Mouse (Mus musculus): ENCODE results near the gene Yju2. TPM values are rescaled to one million over a fixed set of nuclear protein-coding genes. Genes with fewer than 3 reads are reported as not detected.
A peak's percentile ranks its signal among the peaks of the same experiment; 100 is the strongest.

Gene Yju2
- polyA plus RNA-seq, 1 experiment from 2014 or later: 18.1 TPM

DNA sequence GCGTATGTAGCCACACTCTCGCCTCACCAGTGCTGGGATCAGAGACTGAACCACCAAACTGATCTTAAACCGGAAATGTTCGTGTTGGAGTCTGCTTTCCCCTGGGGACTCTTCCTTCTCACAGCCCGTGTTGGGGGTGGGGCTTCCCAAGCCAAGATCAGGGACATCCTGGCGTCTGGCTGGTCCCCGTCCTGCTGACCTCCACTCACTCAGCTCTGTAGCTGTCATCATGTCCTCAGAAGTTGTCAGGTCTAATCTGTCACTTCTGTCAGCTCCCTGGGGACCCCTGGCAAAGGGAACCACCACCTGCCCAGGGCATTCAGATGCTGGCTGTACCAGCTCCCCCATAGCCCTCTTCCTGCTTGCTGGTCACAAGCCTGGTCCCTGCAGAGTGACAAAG lies 9.3 kb downstream of the Yju2 start:
- ATAC-seq (ENCODE audit: low FRiP score) (no peak), DNase-seq (ENCODE audit: low spot score) (no peak)
- peak overlapping the region; percentile 90; the same call in 1 of the 2 replicates for H3K27ac ChIP-seq
- H3K4me1 ChIP-seq (replicated peaks; ENCODE audit: control insufficient read depth, insufficient read depth, low read length): peaks cover 30% of the 10 kb centered on the region
- 40% methylated on average over 7 of the region's 7 CpGs for WGBS
- H3K4me2 ChIP-seq (replicated peaks): no peak overlapping the region
- peak overlapping the region; percentile 9; the same call in 1 of the 2 replicates for H3K9ac ChIP-seq
- H3K36me3 ChIP-seq (replicated peaks; ENCODE audit: control insufficient read depth, insufficient read depth): peaks cover 40% of the 10 kb centered on the region
- H3K4me3 ChIP-seq (replicated peaks; ENCODE audit: low read length): no peak overlapping the region
- no peaks in the 10 kb centered on the region for H3K27me3 ChIP-seq (ENCODE audit: control insufficient read depth, insufficient read depth, low read length)
- H3K9me3 ChIP-seq (ENCODE audit: control insufficient read depth, low read length): no peaks in the 10 kb centered on the region

DNA sequence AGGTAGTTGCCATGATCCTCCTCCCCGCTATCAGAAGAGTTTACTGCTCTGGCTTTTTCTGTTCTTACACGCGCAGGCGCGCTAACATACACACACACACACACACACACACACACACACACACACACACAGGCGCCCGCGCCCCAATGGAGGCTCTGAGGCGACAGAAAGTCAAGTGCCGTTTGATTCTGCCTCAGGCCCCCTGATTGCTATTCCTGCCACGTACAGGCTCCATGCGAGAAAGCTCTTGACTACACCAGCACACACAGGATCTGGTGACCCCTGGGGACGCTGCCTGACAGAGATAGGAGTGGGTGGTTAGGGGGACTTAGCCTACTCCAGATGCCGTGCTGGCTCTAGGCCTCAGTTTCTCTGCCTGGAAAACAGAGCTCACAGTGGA lies 10.7 kb downstream of the Yju2 start:
- Histone ChIP-seq H3K4me2 (replicated peaks) (peak overlapping the region; percentile 88), H3K4me1 (replicated peaks; ENCODE audit: control insufficient read depth, insufficient read depth, low read length) (peaks cover 29% of the 10 kb centered on the region), H3K36me3 (replicated peaks; ENCODE audit: control insufficient read depth, insufficient read depth) (peaks cover 47% of the 10 kb centered on the region), H3K9ac (peak overlapping the region; percentile 84), H3K9me3 (ENCODE audit: control insufficient read depth, low read length) (no peaks in the 10 kb centered on the region), H3K27me3 (ENCODE audit: control insufficient read depth, insufficient read depth, low read length) (no peaks in the 10 kb centered on the region), H3K27ac (peak overlapping the region; percentile 90), H3K4me3 (replicated peaks; ENCODE audit: low read length) (peak overlapping the region; percentile 53)
- ATAC-seq (ENCODE audit: low FRiP score) (peak; percentile 66), DNase-seq (ENCODE audit: low spot score) (peak; percentile 89)
- 7% methylated on average over 14 of the region's 14 CpGs for WGBS

DNA sequence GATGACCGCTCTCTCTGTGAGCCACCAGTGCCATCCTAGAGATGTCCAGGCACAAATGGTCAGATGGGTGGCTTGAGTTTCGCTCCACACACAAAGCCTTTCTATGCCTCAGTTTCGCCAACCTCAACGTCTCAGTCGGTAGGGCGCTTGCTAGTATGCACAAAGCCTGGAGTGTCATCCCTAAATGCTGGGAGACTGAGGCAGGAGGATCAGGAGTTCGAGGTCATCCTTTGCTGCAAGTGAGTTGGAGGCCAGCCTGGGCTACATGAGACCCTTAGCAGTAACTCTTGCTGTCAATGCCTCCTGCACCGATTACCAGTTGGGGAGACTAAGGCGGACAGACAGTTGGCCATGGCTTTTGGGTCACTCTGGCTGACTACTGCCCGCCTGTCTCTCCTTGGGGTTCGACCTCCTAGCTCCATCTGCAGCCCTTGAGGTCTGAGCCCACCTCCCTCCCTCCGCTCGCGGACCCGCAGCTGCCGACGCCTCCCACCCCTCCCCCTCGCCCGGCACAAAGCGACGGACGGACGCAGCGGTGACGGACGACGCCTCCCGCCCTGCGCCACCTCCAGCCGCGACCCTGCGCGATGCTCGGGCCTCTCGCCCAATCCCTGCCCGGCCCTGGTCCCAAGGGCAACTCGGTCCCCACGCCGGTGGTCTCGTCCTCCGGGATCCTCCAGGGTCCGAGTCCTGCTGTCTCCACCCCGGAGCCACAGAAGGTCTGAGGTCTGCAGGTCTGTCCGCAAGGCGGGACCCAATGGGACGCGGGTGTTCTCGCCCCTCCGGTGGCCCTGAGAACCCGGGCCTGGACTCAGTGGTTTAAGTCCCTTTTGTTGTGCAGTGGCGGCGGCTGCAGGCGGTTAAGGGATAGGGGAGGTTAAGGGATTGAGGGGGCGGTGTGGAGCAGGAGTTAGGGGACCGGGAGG lies 11.3 kb downstream of the Yju2 start, which contains the start of gene Shd:
Gene Shd, plus strand, starts transcription at position 502 of the 926 bp plus-strand sequence.
- ATAC-seq (ENCODE audit: low FRiP score) (peak; percentile 52), DNase-seq (ENCODE audit: low spot score) (peak; percentile 58)
- H3K9ac ChIP-seq: peak within 1 kb of the TSS; percentile 84
- H3K27ac ChIP-seq: peak within 1 kb of the TSS; percentile 90
- H3K4me2 ChIP-seq (replicated peaks): peak within 1 kb of the TSS; percentile 88
- 7% methylated on average over 49 of the region's 55 CpGs for WGBS
- H3K36me3 ChIP-seq (replicated peaks; ENCODE audit: control insufficient read depth, insufficient read depth): peaks cover 47% of the 10 kb centered on the region
- peaks cover 29% of the 10 kb centered on the region for H3K4me1 ChIP-seq (replicated peaks; ENCODE audit: control insufficient read depth, insufficient read depth, low read length)
- no peaks in the 10 kb centered on the region for H3K27me3 ChIP-seq (ENCODE audit: control insufficient read depth, insufficient read depth, low read length)
- peak within 1 kb of the TSS; percentile 53 for H3K4me3 ChIP-seq (replicated peaks; ENCODE audit: low read length)
- no peaks in the 10 kb centered on the region for H3K9me3 ChIP-seq (ENCODE audit: control insufficient read depth, low read length)

DNA sequence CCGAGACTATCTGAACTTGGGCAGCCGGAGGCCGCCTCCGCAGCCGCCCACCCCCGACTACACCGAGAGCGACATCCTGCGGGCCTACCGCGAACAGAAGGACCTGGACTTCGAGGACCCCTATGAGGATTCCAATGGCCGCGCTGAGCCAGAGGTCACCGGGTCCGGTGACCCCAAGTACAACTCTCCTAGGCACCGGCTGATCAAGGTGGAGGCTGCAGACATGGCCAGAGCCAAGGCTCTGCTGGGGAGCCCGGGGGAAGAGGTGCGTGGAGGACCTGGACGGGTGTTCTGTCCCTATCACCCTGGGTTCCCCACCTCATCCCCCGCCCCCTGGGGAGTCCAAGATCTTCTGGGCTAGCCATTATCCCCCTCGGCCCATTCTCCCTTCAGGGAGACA lies 12.6 kb downstream of the Yju2 start:
- Histone ChIP-seq H3K9ac (peak overlapping the region; percentile 84), H3K4me3 (replicated peaks; ENCODE audit: low read length) (peak overlapping the region; percentile 53), H3K27me3 (ENCODE audit: control insufficient read depth, insufficient read depth, low read length) (no peaks in the 10 kb centered on the region), H3K4me2 (replicated peaks) (peak overlapping the region; percentile 88), H3K27ac (0 out of 2 replicates have a peak overlapping the region, but pooled peaks have one; percentile 41), H3K4me1 (replicated peaks; ENCODE audit: control insufficient read depth, insufficient read depth, low read length) (peaks cover 29% of the 10 kb centered on the region), H3K9me3 (ENCODE audit: control insufficient read depth, low read length) (no peaks in the 10 kb centered on the region), H3K36me3 (replicated peaks; ENCODE audit: control insufficient read depth, insufficient read depth) (peaks cover 40% of the 10 kb centered on the region)
- WGBS: 20% methylated on average over 22 of the region's 22 CpGs
- no peak for DNase-seq (ENCODE audit: low spot score)
- no peak for ATAC-seq (ENCODE audit: low FRiP score)

DNA sequence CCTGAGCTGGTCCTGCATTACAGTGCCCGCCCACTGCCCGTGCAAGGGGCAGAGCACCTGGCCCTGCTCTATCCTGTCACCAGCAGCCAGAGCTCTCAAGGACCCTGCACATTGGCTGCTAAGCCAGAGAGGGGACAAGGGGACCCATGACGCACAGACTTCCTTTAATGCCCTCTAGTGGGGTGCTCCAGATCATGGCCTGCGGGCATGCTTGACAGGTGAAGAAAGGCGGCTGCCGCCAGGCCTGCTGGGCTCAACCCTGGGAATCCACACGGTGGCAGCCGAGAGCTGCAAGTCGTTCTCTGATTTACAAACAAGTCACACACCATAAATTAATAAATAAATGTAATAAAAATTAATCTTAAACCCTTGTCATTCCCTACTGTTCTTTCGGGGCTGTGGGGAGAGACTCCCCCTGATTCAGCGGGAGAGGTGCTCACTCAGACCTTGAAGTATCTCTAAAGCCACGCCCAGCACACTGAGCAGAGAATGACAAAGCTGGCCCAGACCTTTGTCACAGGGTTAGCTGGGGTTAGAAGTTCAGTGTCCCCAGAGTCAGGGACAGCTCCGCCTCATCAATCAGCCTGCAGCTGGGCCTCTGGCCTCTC lies 17.5 kb downstream of the Yju2 start:
- Histone ChIP-seq H3K27me3 (ENCODE audit: control insufficient read depth, insufficient read depth, low read length) (no peaks in the 10 kb centered on the region), H3K4me2 (replicated peaks) (peak overlapping the region; percentile 16; the same call in 1 of the 2 replicates), H3K36me3 (replicated peaks; ENCODE audit: control insufficient read depth, insufficient read depth) (peaks cover 21% of the 10 kb centered on the region), H3K9me3 (ENCODE audit: control insufficient read depth, low read length) (no peaks in the 10 kb centered on the region), H3K9ac (peak overlapping the region; percentile 36), H3K4me3 (replicated peaks; ENCODE audit: low read length) (no peak overlapping the region), H3K4me1 (replicated peaks; ENCODE audit: control insufficient read depth, insufficient read depth, low read length) (peaks cover 7% of the 10 kb centered on the region), H3K27ac (peak overlapping the region; percentile 70)
- peak; percentile 81 for DNase-seq (ENCODE audit: low spot score)
- peak; percentile 75 for ATAC-seq (ENCODE audit: low FRiP score)
- 14% methylated on average over 13 of the region's 13 CpGs for WGBS

DNA sequence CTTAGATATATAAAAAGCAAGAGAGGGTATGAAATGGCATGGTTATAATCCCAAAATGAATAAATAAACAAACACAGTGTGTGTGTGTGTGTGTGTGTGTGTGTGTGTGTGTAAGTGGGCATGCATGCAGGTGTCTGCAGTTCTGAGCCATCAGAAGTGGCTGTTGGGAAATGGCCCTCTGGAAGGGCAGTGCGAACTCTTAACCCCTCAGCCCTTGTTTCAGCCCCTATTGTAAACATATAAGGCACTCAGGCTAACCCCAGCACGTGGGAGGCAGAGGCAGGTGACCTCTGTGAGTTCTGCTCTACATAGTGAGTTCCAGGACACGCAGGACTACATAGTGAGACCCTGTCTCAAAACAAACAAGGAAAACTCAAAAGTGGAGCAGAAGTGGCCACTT lies 18.4 kb downstream of the Yju2 start:
- H3K4me3 ChIP-seq (replicated peaks; ENCODE audit: low read length): no peak overlapping the region
- DNase-seq (ENCODE audit: low spot score) (no peak), ATAC-seq (ENCODE audit: low FRiP score) (no peak)
- peaks cover 21% of the 10 kb centered on the region for H3K36me3 ChIP-seq (replicated peaks; ENCODE audit: control insufficient read depth, insufficient read depth)
- no peaks in the 10 kb centered on the region for H3K9me3 ChIP-seq (ENCODE audit: control insufficient read depth, low read length)
- H3K27ac ChIP-seq: peak overlapping the region; percentile 70; the same call in 1 of the 2 replicates
- 0 out of 2 replicates have a peak overlapping the region, but pooled peaks have one; percentile 25 for H3K9ac ChIP-seq
- WGBS: 59% methylated on average over 3 of the region's 3 CpGs
- no peak overlapping the region for H3K4me2 ChIP-seq (replicated peaks)
- no peaks in the 10 kb centered on the region for H3K27me3 ChIP-seq (ENCODE audit: control insufficient read depth, insufficient read depth, low read length)
- H3K4me1 ChIP-seq (replicated peaks; ENCODE audit: control insufficient read depth, insufficient read depth, low read length): no peaks in the 10 kb centered on the region

DNA sequence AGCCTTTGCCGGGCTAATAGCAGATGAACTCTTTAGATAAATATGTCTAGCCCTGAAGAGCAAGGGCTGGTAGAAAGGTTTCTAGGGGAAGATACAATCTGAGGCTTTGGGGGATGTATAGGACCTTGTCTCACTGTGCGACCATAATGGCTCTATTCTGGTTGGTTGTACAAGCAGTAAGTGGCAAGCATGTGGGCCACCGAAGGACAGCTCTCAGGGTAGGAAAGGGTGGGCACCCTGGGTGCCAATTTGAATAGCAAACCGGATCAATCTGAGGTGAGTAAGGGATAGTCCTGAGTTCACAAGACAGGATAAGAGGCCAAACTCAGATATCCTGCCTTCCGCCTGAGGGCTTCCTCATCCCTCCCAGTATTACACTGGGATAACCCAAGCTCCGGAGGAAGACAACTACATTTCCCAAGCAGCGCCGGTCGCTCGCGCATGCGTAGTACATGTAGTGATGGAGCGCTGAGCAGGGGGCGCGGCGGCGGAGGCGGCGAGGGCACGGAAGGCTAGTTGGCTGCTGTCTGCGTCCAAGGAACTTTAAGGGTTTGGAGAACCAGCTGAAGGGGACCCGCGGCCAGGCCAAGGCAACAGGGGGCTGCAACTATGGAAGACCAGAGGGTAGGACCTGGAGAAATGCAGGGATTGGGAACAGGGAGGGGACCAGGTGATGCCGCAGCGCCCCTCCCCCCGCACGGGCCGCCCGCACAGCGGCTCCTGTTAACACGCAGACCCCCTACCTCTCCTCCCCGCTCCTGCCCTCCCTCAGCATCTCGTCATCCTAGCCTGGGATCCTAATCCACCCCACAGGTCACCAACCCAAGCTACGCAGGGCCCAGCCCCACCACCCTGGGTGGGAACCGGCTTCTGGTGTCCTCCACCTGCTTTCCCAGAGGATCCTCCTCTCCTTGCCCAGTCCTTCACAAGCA lies 27.4 kb downstream of the Yju2 start, which contains the start of gene Fsd1:
Gene Fsd1, plus strand, starts transcription at position 480 of the 932 bp plus-strand sequence.
- Histone ChIP-seq H3K4me2 (replicated peaks) (peak within 1 kb of the TSS; percentile 73), H3K36me3 (replicated peaks; ENCODE audit: control insufficient read depth, insufficient read depth) (peaks cover 23% of the 10 kb centered on the region), H3K9me3 (ENCODE audit: control insufficient read depth, low read length) (no peaks in the 10 kb centered on the region), H3K27me3 (ENCODE audit: control insufficient read depth, insufficient read depth, low read length) (no peaks in the 10 kb centered on the region), H3K27ac (peak within 1 kb of the TSS; percentile 70), H3K4me1 (replicated peaks; ENCODE audit: control insufficient read depth, insufficient read depth, low read length) (0 out of 2 replicates have a peak, but pooled peaks cover 6% of the 10 kb centered on the region), H3K9ac (peak within 1 kb of the TSS; percentile 84), H3K4me3 (replicated peaks; ENCODE audit: low read length) (peak within 1 kb of the TSS; percentile 74)
- 10% methylated on average over 29 of the region's 35 CpGs for WGBS
- ATAC-seq (ENCODE audit: low FRiP score): peak; percentile 89
- peak; percentile 88 for DNase-seq (ENCODE audit: low spot score)

DNA sequence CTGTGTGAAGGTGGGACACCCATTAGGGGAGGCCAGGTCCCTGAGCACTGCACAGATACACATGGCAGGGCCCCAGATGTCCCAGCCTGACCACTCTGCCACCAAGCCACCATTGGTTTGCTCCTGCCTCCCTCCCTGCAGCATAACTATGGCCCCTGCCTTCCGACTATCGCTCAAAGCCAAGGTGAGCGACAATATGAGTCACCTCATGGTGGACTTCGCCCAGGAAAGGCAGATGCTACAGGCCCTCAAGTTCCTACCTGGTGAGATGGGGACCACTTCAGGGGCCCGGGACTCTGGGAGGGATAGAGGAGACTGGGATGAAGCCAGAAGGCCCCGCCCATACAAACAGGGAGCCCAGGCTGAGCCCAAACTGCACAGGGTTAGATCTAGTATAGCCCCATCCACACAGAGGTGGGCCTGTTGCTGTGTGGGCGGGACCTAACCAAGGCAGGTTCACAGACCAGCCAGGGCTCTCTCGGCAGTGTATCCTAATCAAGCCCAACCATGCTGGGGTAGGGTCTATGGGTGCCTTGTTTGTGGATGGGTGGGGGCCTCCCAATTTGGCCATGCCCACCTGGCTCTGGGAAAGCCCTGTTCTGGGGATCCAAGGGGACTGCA lies 31.5 kb downstream of the Yju2 start:
- Histone ChIP-seq H3K27me3 (ENCODE audit: control insufficient read depth, insufficient read depth, low read length) (no peaks in the 10 kb centered on the region), H3K27ac (no peak overlapping the region), H3K9me3 (ENCODE audit: control insufficient read depth, low read length) (no peaks in the 10 kb centered on the region), H3K4me1 (replicated peaks; ENCODE audit: control insufficient read depth, insufficient read depth, low read length) (0 out of 2 replicates have a peak, but pooled peaks cover 6% of the 10 kb centered on the region), H3K9ac (no peak overlapping the region), H3K36me3 (replicated peaks; ENCODE audit: control insufficient read depth, insufficient read depth) (peaks cover 62% of the 10 kb centered on the region), H3K4me3 (replicated peaks; ENCODE audit: low read length) (no peak overlapping the region), H3K4me2 (replicated peaks) (no peak overlapping the region)
- DNase-seq (ENCODE audit: low spot score) (no peak), ATAC-seq (ENCODE audit: low FRiP score) (no peak)
- WGBS: 95% methylated on average over 8 of the region's 8 CpGs
